Mouse (Mus musculus) stomach, postnatal 0 days (tissue): ENCODE data around the gene Efcab12. TPM values are rescaled to one million over a fixed set of nuclear protein-coding genes. Genes with fewer than 3 reads are reported as not detected.
A peak's percentile ranks its signal among the peaks of the same experiment; 100 is the strongest.

Experiments used
- ATAC-seq: fragments of 200-750 bp; cut with Nextera tagmentation; 2 replicates; pipeline ENCODE4 v1.8.0; 2017; ENCODE audit not compliant: low FRiP score, low TSS enrichment
- DNase-seq: peaks from one replicate; pipeline ENCODE4 v3.0.0-alpha.2; 2016; ENCODE audit warnings: low spot score
- H3K27ac ChIP-seq: fragments of 300-500 bp; sonication (generic); replicated peaks from 2 replicates; pipeline ENCODE4 v1.5.1; 2014; ENCODE audit warnings: mild to moderate bottlenecking, control low read depth
- H3K27me3 ChIP-seq: fragments of 300-500 bp; sonication (generic); 2 replicates; pipeline ENCODE4 v1.6.1; 2014; ENCODE audit warnings: low read length; ENCODE audit not compliant: control insufficient read depth, insufficient read depth
- H3K36me3 ChIP-seq: fragments of 300-500 bp; sonication (generic); 2 replicates; pipeline ENCODE4 v1.6.1; 2014; ENCODE audit warnings: low read length, mixed read lengths; ENCODE audit not compliant: control insufficient read depth, insufficient read depth
- H3K4me1 ChIP-seq: fragments of 300-500 bp; sonication (generic); replicated peaks from 2 replicates; pipeline ENCODE4 v1.6.1; 2014; ENCODE audit warnings: antibody characterized with exemption; ENCODE audit not compliant: control insufficient read depth, insufficient read depth
- H3K4me2 ChIP-seq: fragments of 300-500 bp; sonication (generic); replicated peaks from 2 replicates; pipeline ENCODE4 v1.6.1; 2014; ENCODE audit warnings: low read depth, mild to moderate bottlenecking, control low read depth, moderate library complexity
- H3K4me3 ChIP-seq: fragments of 300-500 bp; sonication (generic); 2 replicates; pipeline ENCODE4 v1.5.1; 2014; ENCODE audit warnings: low read depth, low read length, control low read depth
- H3K9ac ChIP-seq: fragments of 300-500 bp; sonication (generic); 2 replicates; pipeline ENCODE4 v1.6.1; 2014; ENCODE audit warnings: mild to moderate bottlenecking, low read length, control low read depth, mixed read lengths
- H3K9me3 ChIP-seq: fragments of 300-500 bp; sonication (generic); 2 replicates; pipeline ENCODE4 v1.6.1; 2016; ENCODE audit warnings: low read length; ENCODE audit not compliant: control insufficient read depth
- CTCF ChIP-seq: IDR thresholded peaks from 2 replicates; pipeline ENCODE4 v1.5.1; 2016; ENCODE audit warnings: antibody characterized with exemption, low read depth, mild to moderate bottlenecking, moderate library complexity
- EP300 ChIP-seq: optimal IDR thresholded peaks from 2 replicates; pipeline ENCODE3; 2016; ENCODE audit warnings: antibody characterized with exemption
- WGBS: fragments of 180-500 bp; shearing (Covaris S2); extraction: QIAGEN DNeasy Blood & Tissue Kit; methylation state at CpG from one replicate; pipeline ENCODE4 v1.1.7; 2014; 5-methylcytosine and 5-hydroxymethylcytosine counted together
- polyA plus RNA-seq: library from polyadenylated mRNA; unstranded; fragments of >200 nt; fragmentation: Nextera tagmentation; extraction: Ambion mirVana; gene quantifications from 2 replicates; pipeline ENCODE4 v1.2.1, GENCODE M21; 2015

Gene Efcab12
- polyA plus RNA-seq, 1 experiment from 2014 or later, result 0.17 TPM

DNA sequence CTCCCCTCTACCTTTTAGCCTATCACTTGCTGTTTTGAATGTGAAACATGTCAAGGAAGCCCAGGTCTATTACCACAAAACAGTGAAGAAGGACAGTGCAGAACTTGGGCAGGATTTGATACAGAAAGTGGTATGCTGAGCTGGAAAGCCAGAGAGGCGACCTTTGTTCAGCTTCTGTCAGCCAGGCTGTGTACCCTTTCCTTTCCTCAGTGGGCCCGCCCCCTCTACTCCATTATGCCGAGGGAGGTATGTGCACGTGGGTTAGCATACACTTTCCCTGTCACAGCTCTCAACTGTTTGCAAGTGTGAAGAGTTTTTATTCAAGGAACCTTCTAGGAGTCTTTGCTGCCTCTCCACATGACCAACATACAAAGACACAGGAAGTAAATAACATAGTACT is 21.0 kb upstream of the Efcab12 start:
- WGBS, result 47% methylated on average over 4 of the region's 4 CpGs
- TF ChIP-seq EP300 (no peak), CTCF (no peak)
- H3K36me3 ChIP-seq, result no peaks in the 10 kb centered on the region
- H3K4me2 ChIP-seq, result no peak overlapping the region
- DNase-seq (peak; percentile 38), ATAC-seq (no peak; the same call in 1 of the 2 replicates)
- peak overlapping the region; percentile 18; the same call in 1 of the 2 replicates for H3K27ac ChIP-seq
- no peak overlapping the region for H3K9ac ChIP-seq
- H3K4me1 ChIP-seq, result peaks cover 10% of the 10 kb centered on the region
- no peaks in the 10 kb centered on the region for H3K9me3 ChIP-seq
- H3K4me3 ChIP-seq, result no peak overlapping the region
- no peaks in the 10 kb centered on the region for H3K27me3 ChIP-seq

GRCm38 (mm10) chr6:115856361-115856745 is 18.1 kb upstream of the Efcab12 start:
- Histone ChIP-seq H3K36me3 (no peaks in the 10 kb centered on the region), H3K9ac (no peak overlapping the region), H3K4me2 (no peak overlapping the region), H3K27ac (peak overlapping the region; percentile 58), H3K27me3 (no peaks in the 10 kb centered on the region), H3K4me1 (no peaks in the 10 kb centered on the region; the same call in 1 of the 2 replicates), H3K9me3 (no peaks in the 10 kb centered on the region), H3K4me3 (no peak overlapping the region)
- 0 out of 2 replicates have a peak, but pooled peaks have one; percentile 7 for TF ChIP-seq CTCF
- TF ChIP-seq EP300, result no peak
- 45% methylated on average over 4 of the region's 4 CpGs for WGBS
- ATAC-seq, result no peak
- DNase-seq, result peak; percentile 27

- no peaks in the 10 kb centered on the region for H3K27me3 ChIP-seq
- WGBS, result 66% methylated on average over 3 of the region's 3 CpGs
- H3K9me3 ChIP-seq, result no peaks in the 10 kb centered on the region
- no peak overlapping the region for H3K9ac ChIP-seq
- H3K4me1 ChIP-seq, result no peaks in the 10 kb centered on the region; the same call in 1 of the 2 replicates
- H3K4me2 ChIP-seq, result no peak overlapping the region
- TF ChIP-seq EP300, result no peak
- TF ChIP-seq CTCF, result no peak
- ATAC-seq (no peak), DNase-seq (no peak)
- H3K4me3 ChIP-seq, result no peak overlapping the region
- peak overlapping the region; percentile 58 for H3K27ac ChIP-seq
- H3K36me3 ChIP-seq, result no peaks in the 10 kb centered on the region
Measured at GRCm38 (mm10) chr6:115855733-115856360, 17.6 kb upstream of the Efcab12 start.

DNA sequence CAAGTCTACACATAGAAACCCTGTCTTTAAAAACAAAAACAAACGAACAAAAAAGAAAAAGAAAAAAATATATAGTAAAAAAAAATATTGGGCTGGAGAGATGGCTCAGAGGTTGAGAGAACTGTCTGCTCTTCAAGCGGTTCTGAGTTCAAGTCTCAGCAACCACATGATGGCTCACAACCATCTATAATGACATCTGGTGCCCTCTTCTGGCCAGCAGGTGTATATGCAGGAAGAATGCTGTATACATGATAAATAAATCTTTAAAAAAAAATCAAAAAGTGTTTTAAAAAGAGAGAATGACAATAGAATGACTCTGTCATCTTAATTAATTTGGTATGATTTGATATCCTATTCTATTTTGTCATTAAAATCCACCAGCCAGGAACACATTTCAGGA is 16.2 kb upstream of the Efcab12 start:
- no peaks in the 10 kb centered on the region for H3K27me3 ChIP-seq
- DNase-seq, result no peak
- no peak overlapping the region for H3K4me2 ChIP-seq
- no peak for TF ChIP-seq EP300
- TF ChIP-seq CTCF, result peak; percentile 71
- no peak for ATAC-seq
- 66% methylated on average over 2 of the region's 2 CpGs for WGBS
- H3K4me1 ChIP-seq, result no peaks in the 10 kb centered on the region
- H3K4me3 ChIP-seq, result no peak overlapping the region
- H3K36me3 ChIP-seq, result no peaks in the 10 kb centered on the region
- no peak overlapping the region for H3K9ac ChIP-seq
- no peaks in the 10 kb centered on the region for H3K9me3 ChIP-seq
- no peak overlapping the region for H3K27ac ChIP-seq

- no peaks in the 10 kb centered on the region for H3K27me3 ChIP-seq
- H3K4me3 ChIP-seq, result peak overlapping the region; percentile 57
- WGBS, result 27% methylated on average over 7 of the region's 7 CpGs
- DNase-seq (no peak), ATAC-seq (no peak)
- TF ChIP-seq EP300 (no peak), CTCF (no peak)
- H3K9me3 ChIP-seq, result no peaks in the 10 kb centered on the region
- H3K36me3 ChIP-seq, result no peaks in the 10 kb centered on the region
- peak overlapping the region; percentile 50; the same call in 1 of the 2 replicates for H3K9ac ChIP-seq
- peak overlapping the region; percentile 85 for H3K27ac ChIP-seq
- no peaks in the 10 kb centered on the region for H3K4me1 ChIP-seq
- H3K4me2 ChIP-seq, result peak overlapping the region; percentile 60
Measured at GRCm38 (mm10) chr6:115853985-115854384, 15.8 kb upstream of the Efcab12 start.

DNA sequence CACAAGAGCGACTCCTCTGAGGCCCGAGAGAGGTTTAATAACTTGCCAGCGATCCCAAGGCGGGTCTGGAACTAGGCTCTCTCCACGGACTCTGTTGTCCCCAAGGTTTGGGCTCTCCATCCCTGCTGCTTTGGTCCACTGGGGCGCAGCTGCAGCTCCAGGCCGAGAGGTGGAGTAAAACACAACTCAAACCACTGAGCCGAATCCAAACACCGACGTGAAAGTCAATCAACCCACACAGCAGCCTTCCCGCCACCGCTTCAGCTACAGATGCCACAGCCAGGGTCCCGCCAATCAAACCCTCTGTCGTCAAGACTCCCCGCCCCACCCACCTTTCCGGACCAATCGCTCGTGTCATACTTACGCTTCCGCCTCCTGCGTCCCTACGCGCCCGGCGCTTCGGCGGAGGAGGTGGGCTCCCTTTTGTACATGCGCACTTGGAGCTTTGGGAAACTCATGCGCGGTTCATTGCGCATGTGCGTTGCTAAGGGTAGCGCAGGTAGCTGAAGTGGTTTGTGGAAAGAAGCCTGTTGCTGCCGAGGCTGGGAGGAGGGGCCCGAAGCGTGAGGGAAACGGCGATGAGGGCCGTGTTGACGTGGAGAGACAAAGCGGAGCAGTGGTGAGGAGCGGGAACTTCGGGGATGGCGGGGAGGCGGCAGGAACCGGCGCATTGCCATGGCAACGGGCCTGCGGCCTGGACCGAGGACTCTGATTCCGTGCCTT is 15.0 kb upstream of the Efcab12 start, which contains the start of the genes Mbd4 and Ift122:
Gene Mbd4, minus strand, starts transcription at position 281 of the 723 bp plus-strand sequence.
Gene Ift122, plus strand, starts transcription at position 380 of the 723 bp plus-strand sequence.
- Histone ChIP-seq H3K9me3 (no peaks in the 10 kb centered on the region), H3K4me2 (peak within 1 kb of the TSS; percentile 60), H3K27me3 (no peaks in the 10 kb centered on the region), H3K4me1 (no peaks in the 10 kb centered on the region), H3K9ac (peak within 1 kb of the TSS; percentile 61), H3K36me3 (no peaks in the 10 kb centered on the region), H3K27ac (peak within 1 kb of the TSS; percentile 86), H3K4me3 (peak within 1 kb of the TSS; percentile 57)
- DNase-seq, result peak; percentile 99
- ATAC-seq, result peak; percentile 98
- under 1% methylated on average over 51 of the region's 51 CpGs for whole genome bisulfite sequencing
- peak; percentile 74 for TF ChIP-seq CTCF
- no peak for TF ChIP-seq EP300
